Mouse (Mus musculus): ENCODE measurements around the gene Rbm20.

- TF ChIP-seq EP300 (IDR thresholded peaks at IDR 0.05; ENCODE audit: insufficient read depth, low read depth, low read length) (no peak), CTCF (IDR thresholded peaks at IDR 0.05; ENCODE audit: low read depth, low read length) (no peak)
Measured at GRCm38 (mm10) chr19:53815714-53816113, 138.6 kb downstream of the Rbm20 start.
